Mouse (Mus musculus) mouse trophoblast stem cell (cell line): ENCODE measurements around the gene Olfr1249.
"Not testable (repeated sequence)": the region's sequence is repeated elsewhere in the genome, so short reads cannot be mapped to it uniquely, and the experiment has no call there.

Experiments used
- in situ Hi-C, 2 experiments: fragments of 300-500 bp; cut with MseI, MboI; formaldehyde crosslinking; loops; 2 replicates in 1 of 2; 3 replicates in 1 of 2; pipeline ENCODE4 v1.15.1; 2025

Olfr1249 gene

DNA sequence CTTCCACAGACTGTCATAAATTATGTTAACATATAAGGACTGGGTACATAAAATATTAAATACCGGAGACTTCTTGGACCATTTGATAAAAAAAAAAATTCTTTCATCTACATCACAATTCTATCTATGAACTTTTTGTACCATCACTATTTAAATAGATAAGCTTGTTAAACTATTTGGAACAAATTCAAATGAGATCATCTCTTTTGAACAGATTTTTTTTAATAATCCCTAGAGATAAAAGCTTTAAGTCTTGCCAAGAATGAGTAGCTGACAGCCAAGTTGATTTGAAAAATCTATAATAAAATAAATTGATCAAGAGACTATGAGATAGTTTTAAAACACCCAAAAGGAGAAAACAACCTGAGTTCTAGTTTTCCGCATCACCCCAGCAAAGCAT, at the start of gene Olfr1249:
TSS of gene Olfr1249 (minus strand) at position 101 of the 400 bp plus-strand sequence.
- in situ Hi-C loops: no loop called here

GRCm38 (mm10) chr2:89671836-89672235, 37.1 kb upstream of the Olfr1249 start, which contains the start of gene Olfr1251:
Olfr1251 (minus strand) TSS chr2:89671936.
- in situ Hi-C loops: no loop called here

DNA sequence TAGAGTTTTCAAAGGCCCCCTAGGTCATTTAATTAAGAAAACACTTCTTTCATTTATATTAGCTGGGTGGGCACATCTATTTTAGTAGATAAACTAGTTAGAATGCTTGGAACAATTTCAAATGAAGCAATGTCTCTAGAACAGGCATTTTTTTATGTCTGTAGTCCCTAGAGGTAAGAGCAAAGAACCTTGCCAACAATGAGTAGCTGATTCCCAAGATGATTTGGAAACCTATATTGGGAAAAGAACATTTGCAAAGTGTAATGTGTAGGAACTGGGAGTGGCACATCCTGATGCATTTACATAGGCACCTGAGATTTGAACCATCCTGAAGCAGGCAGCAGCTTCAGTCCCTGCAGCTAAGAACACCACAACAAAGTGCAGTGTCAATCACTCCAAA, 26.6 kb upstream of the Olfr1249 start, which contains the start of gene Olfr1250:
TSS of gene Olfr1250 (minus strand) at position 101 of the 400 bp plus-strand sequence.
- in situ Hi-C loops: no loop called here

- in situ Hi-C loops: not testable (repeated sequence)
Observed at GRCm38 (mm10) chr2:89618145-89618544, 16.6 kb downstream of the Olfr1249 start, which contains the start of gene Olfr1248. Olfr1248 (minus strand) TSS chr2:89618245.

- in situ Hi-C loops: no loop called here
Observed at GRCm38 (mm10) chr2:89614030-89614429, 20.8 kb downstream of the Olfr1249 start, which contains the start of gene Olfr1247. Olfr1247 (minus strand) TSS chr2:89614130.

GRCm38 (mm10) chr2:89593057-89593456, 41.7 kb downstream of the Olfr1249 start, which contains the start of gene Olfr1246:
Olfr1246 (minus strand) TSS chr2:89593157.
- in situ Hi-C loops: no loop called here
